Comparison of ENCODE assay signal across 13 mouse cellular contexts in genomic region chr11:120359391-120359790, GRCm38 (mm10). TPM values are rescaled to one million over a fixed set of nuclear protein-coding genes. Genes with fewer than 3 reads are reported as not detected.
DNase-seq lines count a peak whose midpoint lies in the region; ATAC-seq lines count a peak whose summit lies in the region.
"Had no signal": no experiment of that assay in that cellular context is flagged by ENCODE, and none has a peak within 500 bp of the region (broad histone marks: within the 10 kb centered on the region; RNA-seq: fewer than 3 reads in every experiment).

No protein-coding gene starts in this region.

- H3K9ac ChIP-seq in hindbrain, embryonic 13.5 days: peak overlapping the region; percentile 43; the same call in 1 of the 2 replicates
- H3K9ac ChIP-seq in hindbrain, embryonic 16.5 days (ENCODE audit: low read depth, low read length): no peak overlapping the region
- H3K9ac ChIP-seq: liver, embryonic 12.5 days had no signal

- H3K4me3 ChIP-seq in hindbrain, embryonic 13.5 days: no peak overlapping the region
- no peak overlapping the region for H3K4me3 ChIP-seq in hindbrain, embryonic 16.5 days (ENCODE audit: low read length)
- H3K4me3 ChIP-seq: liver, embryonic 12.5 days; megakaryocyte, embryonic 14.5 days had no signal

- peak; percentile 53 for DNase-seq in cerebellum, adult 11-12 months
- DNase-seq in cerebellum, adult 9-10 months: no peak
- DNase-seq in MN1 (ENCODE audit: low spot score): peak; percentile 63
- DNase-seq in heart, postnatal 10 days: peak; percentile 71
- DNase-seq in layer of hippocampus, postnatal 14 days (ENCODE audit: low spot score in 2 of 2): no peak
- DNase-seq in lung, adult 18-20 months: no peak
- DNase-seq: right cerebral cortex, postnatal 4 days; thymus, adult 18-20 months had no signal

- no peaks in the 10 kb centered on the region for H3K36me3 ChIP-seq in hindbrain, embryonic 13.5 days
- no peaks in the 10 kb centered on the region for H3K36me3 ChIP-seq in hindbrain, embryonic 16.5 days (ENCODE audit: control insufficient read depth, insufficient read depth, low read length)
- H3K36me3 ChIP-seq: liver, embryonic 12.5 days had no signal

- WGBS in hindbrain, embryonic 13.5 days: 76% methylated on average over 6 of the region's 6 CpGs
- WGBS in hindbrain, embryonic 16.5 days: 64% methylated on average over 6 of the region's 6 CpGs

- no peak overlapping the region for H3K4me2 ChIP-seq in hindbrain, embryonic 13.5 days
- H3K4me2 ChIP-seq in hindbrain, embryonic 16.5 days (ENCODE audit: low read length): no peak overlapping the region
- H3K4me2 ChIP-seq: liver, embryonic 12.5 days had no signal

- H3K9me3 ChIP-seq in hindbrain, embryonic 13.5 days: no peaks in the 10 kb centered on the region
- no peaks in the 10 kb centered on the region for H3K9me3 ChIP-seq in hindbrain, embryonic 16.5 days (ENCODE audit: control insufficient read depth, low read length)
- H3K9me3 ChIP-seq: liver, embryonic 12.5 days; megakaryocyte, embryonic 14.5 days had no signal

- intact Hi-C loops in heart, postnatal 10 days (cut with DNase I): no loop called here

- H3K27ac ChIP-seq in hindbrain, embryonic 13.5 days: no peak overlapping the region; the same call in 1 of the 2 replicates
- H3K27ac ChIP-seq in hindbrain, embryonic 16.5 days (ENCODE audit: low read depth, low read length): no peak overlapping the region; the same call in 1 of the 2 replicates
- H3K27ac ChIP-seq: liver, embryonic 12.5 days had no signal

- no peak for ATAC-seq in hindbrain, embryonic 13.5 days (ENCODE audit: low FRiP score)
- no peak for ATAC-seq in hindbrain, embryonic 16.5 days
- ATAC-seq: liver, embryonic 12.5 days had no signal

- no peaks in the 10 kb centered on the region for H3K27me3 ChIP-seq in hindbrain, embryonic 13.5 days
- H3K27me3 ChIP-seq in hindbrain, embryonic 16.5 days (replicated peaks; ENCODE audit: control insufficient read depth, insufficient read depth, low read length): no peaks in the 10 kb centered on the region

- peaks cover 42% of the 10 kb centered on the region for H3K4me1 ChIP-seq in hindbrain, embryonic 13.5 days (replicated peaks)
- peaks cover 25% of the 10 kb centered on the region for H3K4me1 ChIP-seq in hindbrain, embryonic 16.5 days (ENCODE audit: control insufficient read depth, insufficient read depth, low read depth, low read length)

RNA-seq across cellular contexts. Expression of gene Fscn2, which starts 1.9 kb away (rescaled TPM):
- 1.6 and 2.6 TPM in 2 replicates for polyA plus RNA-seq in hindbrain, embryonic 13.5 days (2015; fragmentation: Nextera tagmentation; extraction: Ambion mirVana)
- polyA plus RNA-seq in hindbrain, embryonic 16.5 days (2015; fragmentation: Nextera tagmentation; extraction: Ambion mirVana): 0.66 and 1.6 TPM in 2 replicates
- not detected for total RNA-seq in heart, postnatal 10 days (2021)
- total RNA-seq in layer of hippocampus, postnatal 14 days (2021): under 1 TPM; 0.48 to 0.67 TPM
- total RNA-seq: layer of hippocampus, postnatal 10 days had no signal

RNA-seq across cellular contexts. Expression of gene Actg1, which starts 11.0 kb away (rescaled TPM):
- polyA plus RNA-seq in hindbrain, embryonic 13.5 days (2015; fragmentation: Nextera tagmentation; extraction: Ambion mirVana): 4,110 and 4,339 TPM in 2 replicates
- polyA plus RNA-seq in hindbrain, embryonic 16.5 days (2015; fragmentation: Nextera tagmentation; extraction: Ambion mirVana): 4,199 and 4,222 TPM in 2 replicates
- total RNA-seq in heart, postnatal 10 days (2021): 100 to 1,000 TPM; 691 to 703 TPM
- total RNA-seq in layer of hippocampus, postnatal 14 days (2021): 1,000 to 10,000 TPM; 1,835 to 1,925 TPM

RNA-seq across cellular contexts. Expression of gene Faap100, which starts 19.2 kb away (rescaled TPM):
- 74.6 and 82.4 TPM in 2 replicates for polyA plus RNA-seq in hindbrain, embryonic 13.5 days (2015; fragmentation: Nextera tagmentation; extraction: Ambion mirVana)
- polyA plus RNA-seq in hindbrain, embryonic 16.5 days (2015; fragmentation: Nextera tagmentation; extraction: Ambion mirVana): 103 and 109 TPM in 2 replicates
- 10 to 100 TPM; 21.3 to 24.3 TPM for total RNA-seq in heart, postnatal 10 days (2021)
- 10 to 100 TPM; 31.9 to 38.1 TPM for total RNA-seq in layer of hippocampus, postnatal 14 days (2021)

Comparison
In these comparisons a context has a peak if more than half of its experiments do, and no peak if none do; other contexts are left out.
1. DNase-seq: peak in cerebellum, adult 11-12 months (single experiment), MN1 (single experiment) and heart, postnatal 10 days (2 of 2); none in cerebellum, adult 9-10 months (single experiment), layer of hippocampus, postnatal 14 days (0 of 2) and lung, adult 18-20 months (0 of 2).